Mouse (Mus musculus) myocyte (in vitro differentiated cells): ENCODE results near the gene Gm7073.

Experiments used
- E2F4 ChIP-seq: IDR thresholded peaks from one replicate; pipeline ENCODE4 v1.6.1; 2011; ENCODE audit warnings: mild to moderate bottlenecking, control low read depth, moderate library complexity; ENCODE audit not compliant: insufficient read depth
- MAX ChIP-seq: IDR thresholded peaks from one replicate; pipeline ENCODE4 v1.6.1; 2011; ENCODE audit warnings: low read depth, mild to moderate bottlenecking, control low read depth

DNA sequence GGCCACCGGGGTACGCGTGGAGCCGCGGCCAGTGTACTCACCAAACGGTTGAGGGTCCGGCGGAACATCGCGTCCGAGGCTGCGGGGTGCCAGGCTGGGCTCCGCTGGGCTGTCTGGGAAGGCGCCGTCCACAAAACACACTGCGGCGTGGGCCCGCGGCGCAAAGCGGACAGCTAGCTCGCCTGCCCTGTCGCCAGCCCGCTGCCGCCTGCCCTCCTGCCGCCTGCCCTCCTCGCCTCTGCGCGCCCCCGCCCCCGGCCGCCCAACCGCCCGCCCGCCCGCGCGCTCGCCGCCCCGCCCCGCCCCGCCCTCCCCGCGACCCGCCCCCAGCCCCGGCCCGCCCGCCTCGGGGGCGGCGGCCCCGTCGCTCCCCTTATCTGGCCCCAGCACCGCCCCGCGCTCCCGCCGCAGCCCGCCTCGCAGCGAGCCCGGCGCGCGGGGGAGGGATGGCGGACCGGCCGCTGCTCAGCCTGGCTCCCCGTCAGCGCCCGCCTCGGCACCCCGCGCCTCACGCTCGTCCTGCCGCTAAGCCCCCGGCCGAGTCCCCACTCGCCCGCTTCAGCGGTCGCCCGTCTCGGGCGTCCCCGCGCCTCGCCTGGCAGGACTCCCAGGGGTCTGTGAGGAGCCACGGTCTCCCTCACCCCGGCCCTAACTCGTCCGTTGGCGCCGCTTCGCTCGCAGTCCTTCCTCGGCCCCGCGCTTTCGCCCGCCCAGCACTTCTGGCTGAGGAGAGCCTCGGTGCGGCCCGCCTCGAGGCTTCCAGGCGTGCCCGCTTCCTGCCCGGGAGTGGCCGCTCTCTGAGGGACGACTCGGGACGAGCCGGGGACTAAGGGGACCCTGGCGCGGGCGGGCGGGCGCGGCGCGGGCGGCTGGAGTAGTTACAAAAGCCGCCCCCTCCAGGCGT is 135.0 kb downstream of the Gm7073 start:
- no peak for TF ChIP-seq MAX
- no peak for TF ChIP-seq E2F4
